Mouse (Mus musculus): ENCODE results near the gene Cacna1e.

Gene Cacna1e

GRCm38 (mm10) chr1:154712747-154713146 lies 171.6 kb downstream of the Cacna1e start:
- no peak for DNase-seq (ENCODE audit: low read depth, low spot score)

GRCm38 (mm10) chr1:154707584-154708290 lies 176.6 kb downstream of the Cacna1e start:
- no peak for DNase-seq (ENCODE audit: low read depth, low spot score)

- peak; percentile 7 for DNase-seq (ENCODE audit: low read depth, low spot score)
Measured at GRCm38 (mm10) chr1:154706974-154707373, 177.3 kb downstream of the Cacna1e start.

GRCm38 (mm10) chr1:154705882-154706565 lies 178.3 kb downstream of the Cacna1e start:
- no peak for DNase-seq (ENCODE audit: low read depth, low spot score)

GRCm38 (mm10) chr1:154704558-154705185 lies 179.6 kb downstream of the Cacna1e start:
- peak; percentile 50 for DNase-seq (ENCODE audit: low read depth, low spot score)

- no peak for DNase-seq (ENCODE audit: low read depth, low spot score)
Measured at GRCm38 (mm10) chr1:154702623-154703022, 181.7 kb downstream of the Cacna1e start.

GRCm38 (mm10) chr1:154688876-154689665 lies 195.2 kb downstream of the Cacna1e start:
- DNase-seq (ENCODE audit: low read depth, low spot score) = no peak

GRCm38 (mm10) chr1:154686861-154687260 lies 197.4 kb downstream of the Cacna1e start:
- no peak for DNase-seq (ENCODE audit: low read depth, low spot score)

- DNase-seq (ENCODE audit: low read depth, low spot score) = no peak
Measured at GRCm38 (mm10) chr1:154683477-154684106, 200.7 kb downstream of the Cacna1e start.

GRCm38 (mm10) chr1:154678989-154679388 lies 205.3 kb downstream of the Cacna1e start:
- DNase-seq (ENCODE audit: low read depth, low spot score) = no peak

- no peak for DNase-seq (ENCODE audit: low read depth, low spot score)
Measured at GRCm38 (mm10) chr1:154678151-154678550, 206.2 kb downstream of the Cacna1e start.

- DNase-seq (ENCODE audit: low read depth, low spot score) = no peak
Measured at GRCm38 (mm10) chr1:154677677-154678076, 206.6 kb downstream of the Cacna1e start.

GRCm38 (mm10) chr1:154663721-154664120 lies 220.6 kb downstream of the Cacna1e start:
- no peak for DNase-seq (ENCODE audit: low read depth, low spot score)

GRCm38 (mm10) chr1:154661977-154662376 lies 222.3 kb downstream of the Cacna1e start:
- DNase-seq (ENCODE audit: low read depth, low spot score) = no peak

GRCm38 (mm10) chr1:154661221-154661864 lies 223.0 kb downstream of the Cacna1e start:
- no peak for DNase-seq (ENCODE audit: low read depth, low spot score)

GRCm38 (mm10) chr1:154657366-154657765 lies 226.9 kb downstream of the Cacna1e start:
- DNase-seq (ENCODE audit: low read depth, low spot score) = no peak

- DNase-seq (ENCODE audit: low read depth, low spot score) = no peak
Measured at GRCm38 (mm10) chr1:154653951-154654350, 230.3 kb downstream of the Cacna1e start.

- no peak for DNase-seq (ENCODE audit: low read depth, low spot score)
Measured at GRCm38 (mm10) chr1:154646156-154646950, 237.9 kb downstream of the Cacna1e start.

- DNase-seq (ENCODE audit: low read depth, low spot score) = peak; percentile 45
Measured at GRCm38 (mm10) chr1:154637821-154638220, 246.5 kb downstream of the Cacna1e start.

GRCm38 (mm10) chr1:154635766-154636165 lies 248.5 kb downstream of the Cacna1e start:
- DNase-seq (ENCODE audit: low read depth, low spot score) = no peak
